Mouse (Mus musculus) left cerebral cortex, postnatal 4 days (tissue): ENCODE results near the gene Gm14525. TPM values are rescaled to one million over a fixed set of nuclear protein-coding genes. Genes with fewer than 3 reads are reported as not detected.
"Not testable (repeated sequence)": the region's sequence is repeated elsewhere in the genome, so short reads cannot be mapped to it uniquely, and the experiment has no call there.

ENCODE experiments used
- DNase-seq: peaks from one replicate; pipeline ENCODE4 v3.0.0-alpha.2; 2022
- intact Hi-C: fragments of 180-260 bp; cut with DNase I; formaldehyde crosslinking; loops from one replicate; pipeline ENCODE4 v1.15.1; 2025
- total RNA-seq, 2 experiments: library from RNA; stranded (reverse); gene quantifications; 2 replicates each; pipeline ENCODE4 v1.2.3; 2021

Gm14525 gene
- not detected for total RNA-seq

DNA sequence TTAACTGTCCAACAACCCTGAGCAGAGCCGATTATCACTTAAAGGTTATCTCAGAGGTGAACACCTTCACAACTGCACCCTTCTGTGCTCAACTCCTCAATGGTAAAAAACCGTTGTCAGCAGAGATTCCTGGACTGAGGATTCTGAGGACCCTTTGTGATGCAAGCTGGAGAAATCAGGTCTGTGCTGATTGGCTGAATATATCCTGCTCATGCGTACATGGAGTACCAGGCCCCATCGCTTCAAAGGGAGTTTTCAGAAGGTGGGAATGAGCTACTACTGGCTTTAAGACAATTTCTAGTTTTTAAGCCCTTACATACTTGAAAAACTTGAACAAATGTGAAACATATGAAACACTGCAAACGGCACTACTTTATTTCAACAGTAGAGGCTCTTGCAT is at the start of gene Gm14525:
Gene Gm14525 (minus strand): TSS at position 101 of the 400 bp plus-strand sequence.
- DNase-seq, intact Hi-C loops: not testable (repeated sequence)

Other genes starting within 250 kb of the Gm14525 start
- not detected for gene Slx, start 157.1 kb downstream of the Gm14525 start, total RNA-seq
- not detected for gene Gm6121, start 233.1 kb upstream of the Gm14525 start, total RNA-seq